Mouse (Mus musculus): ENCODE measurements around the gene Dnah6.

DNA sequence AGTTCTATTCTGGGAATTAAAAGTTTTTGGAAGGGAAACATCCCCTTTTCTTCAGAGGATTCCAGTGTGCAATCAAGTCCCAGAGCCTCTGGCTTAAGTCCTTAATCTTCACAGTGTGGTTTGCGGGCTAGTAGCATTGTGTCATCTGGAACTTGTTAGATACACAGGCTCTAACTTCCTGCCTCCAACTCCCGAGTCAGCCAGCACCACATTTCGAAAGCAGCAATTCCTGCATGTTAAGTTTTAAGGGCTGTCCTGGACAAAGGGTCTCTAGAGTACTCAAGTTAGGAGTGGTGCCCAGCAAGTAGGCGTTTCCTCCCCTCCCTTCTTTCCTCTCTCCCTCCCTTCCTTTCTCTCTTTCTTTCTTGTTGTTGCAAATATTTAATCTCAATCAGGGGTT, 7.0 kb upstream of the Dnah6 start:
- no peak for TF ChIP-seq CTCF (IDR thresholded peaks at IDR 0.05)
- TF ChIP-seq EP300 (IDR thresholded peaks at IDR 0.05): no peak

All from lung, postnatal 0 days (tissue).